Mouse (Mus musculus) liver, embryonic 15.5 days (tissue): ENCODE results near the gene Emp3. TPM values are rescaled to one million over a fixed set of nuclear protein-coding genes. Genes with fewer than 3 reads are reported as not detected.

Experiments used
- ATAC-seq: fragments of 200-750 bp; cut with Nextera tagmentation; 2 replicates; pipeline ENCODE4 v1.8.0; 2017; ENCODE audit warnings: moderate number of reproducible peaks, mild to moderate bottlenecking, moderate library complexity; ENCODE audit not compliant: insufficient read depth
- H3K27ac ChIP-seq: fragments of 300-500 bp; sonication (generic); replicated peaks from 2 replicates; pipeline ENCODE4 v1.5.1; 2015; ENCODE audit warnings: mild to moderate bottlenecking, inconsistent platforms
- H3K27me3 ChIP-seq: fragments of 300-500 bp; sonication (generic); 2 replicates; pipeline ENCODE4 v1.6.1; 2015; ENCODE audit warnings: mild to moderate bottlenecking, inconsistent platforms
- H3K36me3 ChIP-seq: fragments of 300-500 bp; sonication (generic); replicated peaks from 2 replicates; pipeline ENCODE4 v1.6.1; 2015; ENCODE audit warnings: moderate library complexity, mild to moderate bottlenecking, inconsistent platforms
- H3K4me1 ChIP-seq: fragments of 300-500 bp; sonication (generic); replicated peaks from 2 replicates; pipeline ENCODE4 v1.6.1; 2015; ENCODE audit warnings: inconsistent platforms
- H3K4me2 ChIP-seq: fragments of 300-500 bp; sonication (generic); 2 replicates; pipeline ENCODE4 v1.6.1; 2015; ENCODE audit warnings: moderate library complexity, mild to moderate bottlenecking, inconsistent platforms
- H3K4me3 ChIP-seq: fragments of 300-500 bp; sonication (generic); replicated peaks from 2 replicates; pipeline ENCODE4 v1.5.1; 2015; ENCODE audit warnings: mild to moderate bottlenecking, inconsistent platforms
- H3K9ac ChIP-seq: fragments of 300-500 bp; sonication (generic); 2 replicates; pipeline ENCODE4 v1.6.1; 2015; ENCODE audit warnings: moderate library complexity, mild to moderate bottlenecking, inconsistent platforms
- H3K9me3 ChIP-seq: fragments of 300-500 bp; sonication (generic); replicated peaks from 2 replicates; pipeline ENCODE4 v1.6.1; 2016; ENCODE audit warnings: inconsistent platforms
- WGBS: fragments of 180-500 bp; shearing (Covaris S2); methylation state at CpG from one replicate; pipeline ENCODE4 v1.1.7; 2015; ENCODE audit warnings: mixed read lengths; ENCODE audit not compliant: insufficient replicate concordance; 5-methylcytosine and 5-hydroxymethylcytosine counted together
- polyA plus RNA-seq: library from polyadenylated mRNA; unstranded; fragments of >200 nt; fragmentation: Nextera tagmentation; extraction: Ambion mirVana; gene quantifications from 2 replicates; pipeline ENCODE4 v1.2.1, GENCODE M21; 2015

Gene Emp3
- polyA plus RNA-seq, 1 experiment from 2014 or later, result 59.9 TPM

GRCm38 (mm10) chr7:45869107-45869670 is 52.0 kb downstream of the Emp3 start:
- Histone ChIP-seq H3K9ac (no peak overlapping the region), H3K4me3 (no peak overlapping the region), H3K36me3 (peaks cover 2% of the 10 kb centered on the region; the same call in 1 of the 2 replicates), H3K9me3 (no peaks in the 10 kb centered on the region), H3K27ac (no peak overlapping the region), H3K27me3 (peaks cover 77% of the 10 kb centered on the region), H3K4me1 (peaks cover 33% of the 10 kb centered on the region), H3K4me2 (no peak overlapping the region)
- no peak for ATAC-seq
- 25% methylated on average over 8 of the region's 8 CpGs for WGBS

Other genes starting within 250 kb of the Emp3 start
- not detected in 2 replicates for gene Ntn5, start 237.4 kb downstream of the Emp3 start, polyA plus RNA-seq
- 0.05 and 0.06 TPM in 2 replicates for gene Sec1, start 227.0 kb downstream of the Emp3 start, polyA plus RNA-seq
- gene Car11, start 221.6 kb downstream of the Emp3 start, polyA plus RNA-seq, result 0.26 and 0.44 TPM in 2 replicates
- 0.46 and 0.85 TPM in 2 replicates for gene Dbp, start 216.3 kb downstream of the Emp3 start, polyA plus RNA-seq
- gene Rpl18, start 205.9 kb downstream of the Emp3 start, polyA plus RNA-seq, result 533 and 542 TPM in 2 replicates
- 10.4 and 13.3 TPM in 2 replicates for gene Sphk2, start 203.4 kb downstream of the Emp3 start, polyA plus RNA-seq
- gene Fam83e, start 200.2 kb downstream of the Emp3 start, polyA plus RNA-seq, result 0.30 and 0.33 TPM in 2 replicates
- gene Spaca4, start 195.6 kb downstream of the Emp3 start, polyA plus RNA-seq, result not detected in 2 replicates
- gene Lmtk3, start 137.7 kb downstream of the Emp3 start, polyA plus RNA-seq, result not detected in 2 replicates
- 0.07 and 0.22 TPM in 2 replicates for gene Sult2b1, start 136.7 kb downstream of the Emp3 start, polyA plus RNA-seq
- 30.4 and 30.9 TPM in 2 replicates for gene Cyth2, start 106.8 kb downstream of the Emp3 start, polyA plus RNA-seq
- 0.06 and 0.12 TPM in 2 replicates for gene Kcnj14, start 96.6 kb downstream of the Emp3 start, polyA plus RNA-seq
- gene Grwd1, start 90.5 kb downstream of the Emp3 start, polyA plus RNA-seq, result 24.7 and 25.3 TPM in 2 replicates
- 27.6 TPM in 2 replicates for gene Kdelr1, start 48.6 kb downstream of the Emp3 start, polyA plus RNA-seq
- gene Grin2d, start 43.0 kb downstream of the Emp3 start, polyA plus RNA-seq, result 0.05 TPM in 2 replicates
- gene Syngr4, start 24.7 kb downstream of the Emp3 start, polyA plus RNA-seq, result 0.94 and 1.3 TPM in 2 replicates
- gene Tmem143, start 24.5 kb downstream of the Emp3 start, polyA plus RNA-seq, result 3.6 and 4.0 TPM in 2 replicates
- 0.91 and 1.2 TPM in 2 replicates for gene Ccdc114, start 2.7 kb upstream of the Emp3 start, polyA plus RNA-seq
- 11.4 and 16.7 TPM in 2 replicates for gene Abcc6, start 108.9 kb upstream of the Emp3 start, polyA plus RNA-seq
- 22.5 and 24.0 TPM in 2 replicates for gene Nomo1, start 112.3 kb upstream of the Emp3 start, polyA plus RNA-seq
- gene Kcnj11, start 179.4 kb upstream of the Emp3 start, polyA plus RNA-seq, result 0.08 TPM in 2 replicates